ENCODE assay signal across 27 mouse cellular contexts in the genomic region with DNA sequence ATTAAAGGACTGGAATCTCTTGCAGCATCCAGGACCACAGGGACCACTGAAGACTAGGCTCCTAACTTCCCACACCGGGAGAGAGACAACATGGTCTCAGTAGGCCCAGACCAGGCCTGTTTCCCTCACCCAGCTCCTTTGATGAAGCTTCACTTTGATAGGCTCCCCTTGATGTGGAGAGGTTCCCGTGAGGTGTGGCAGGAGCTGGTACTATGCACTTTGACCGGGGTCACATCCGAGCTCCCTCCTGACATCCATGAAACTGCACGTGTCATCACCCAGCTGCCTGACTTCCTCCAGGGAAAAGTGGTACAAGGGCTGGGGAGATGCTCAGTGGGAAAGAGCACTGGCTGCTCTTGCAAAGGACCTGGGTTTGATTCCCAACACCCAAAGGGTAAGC. TPM values are rescaled to one million over a fixed set of nuclear protein-coding genes. Genes with fewer than 3 reads are reported as not detected.
DNase-seq lines count a peak whose midpoint lies in the region; ATAC-seq and TF ChIP-seq lines count a peak whose summit lies in the region.
"Had no signal": no experiment of that assay in that cellular context is flagged by ENCODE, and none has a peak within 500 bp of the region (broad histone marks: within the 10 kb centered on the region; RNA-seq: fewer than 3 reads in every experiment).

No protein-coding gene starts in this region.

- 87% methylated on average over 5 of the region's 5 CpGs for whole genome bisulfite sequencing in heart, embryonic 10.5 days
- WGBS in midbrain, embryonic 10.5 days = 91% methylated on average over 5 of the region's 5 CpGs
- 95% methylated on average over 5 of the region's 5 CpGs for WGBS in midbrain, embryonic 14.5 days

- peaks cover 65% of the 10 kb centered on the region for H3K36me3 ChIP-seq in heart, embryonic 10.5 days
- peaks cover 69% of the 10 kb centered on the region for H3K36me3 ChIP-seq in midbrain, embryonic 10.5 days
- H3K36me3 ChIP-seq in midbrain, embryonic 14.5 days (ENCODE audit: control insufficient read depth, insufficient read depth, low read length) = no peaks in the 10 kb centered on the region

- H3K27ac ChIP-seq in heart, embryonic 10.5 days = no peak overlapping the region; the same call in 1 of the 2 replicates
- H3K27ac ChIP-seq in left cerebral cortex, adult 2 months = peak overlapping the region; percentile 28
- peak overlapping the region; percentile 82; the same call in 1 of the 2 replicates for H3K27ac ChIP-seq in midbrain, embryonic 10.5 days (replicated peaks)
- H3K27ac ChIP-seq in midbrain, embryonic 14.5 days (replicated peaks; ENCODE audit: low read depth, low read length) = no peak overlapping the region
- H3K27ac ChIP-seq: embryonic facial prominence, embryonic 12.5 days; forebrain, embryonic 12.5 days; limb, embryonic 13.5 days; neural tube, embryonic 15.5 days; stomach, postnatal 0 days had no signal

- no peak for TF ChIP-seq CTCF in left cerebral cortex, adult 2 months (IDR thresholded peaks at IDR 0.05)

- no peaks in the 10 kb centered on the region for H3K9me3 ChIP-seq in heart, embryonic 10.5 days
- no peaks in the 10 kb centered on the region for H3K9me3 ChIP-seq in midbrain, embryonic 10.5 days (replicated peaks)
- H3K9me3 ChIP-seq in midbrain, embryonic 14.5 days (ENCODE audit: control insufficient read depth, low read length) = no peaks in the 10 kb centered on the region
- H3K9me3 ChIP-seq: embryonic facial prominence, embryonic 12.5 days; forebrain, embryonic 12.5 days; G1E; limb, embryonic 13.5 days; neural tube, embryonic 15.5 days had no signal

- H3K4me2 ChIP-seq in midbrain, embryonic 14.5 days (ENCODE audit: low read length) = no peak overlapping the region
- H3K4me2 ChIP-seq: embryonic facial prominence, embryonic 12.5 days; forebrain, embryonic 12.5 days; limb, embryonic 13.5 days; midbrain, embryonic 11.5 days; neural tube, embryonic 15.5 days had no signal

- no peaks in the 10 kb centered on the region for H3K27me3 ChIP-seq in heart, embryonic 10.5 days (ENCODE audit: insufficient read depth, poor library complexity, severe bottlenecking)
- no peaks in the 10 kb centered on the region for H3K27me3 ChIP-seq in midbrain, embryonic 10.5 days (ENCODE audit: low read depth, poor library complexity, severe bottlenecking)
- H3K27me3 ChIP-seq in midbrain, embryonic 14.5 days (ENCODE audit: control insufficient read depth, insufficient read depth, low read length) = no peaks in the 10 kb centered on the region
- H3K27me3 ChIP-seq: CH12.LX; embryonic facial prominence, embryonic 12.5 days; forebrain, embryonic 12.5 days; limb, embryonic 13.5 days; neural tube, embryonic 15.5 days had no signal

- no peak for ATAC-seq in midbrain, embryonic 14.5 days (ENCODE audit: low FRiP score, low TSS enrichment)
- ATAC-seq: activated CD4-positive, CD25-positive, alpha-beta regulatory T cell, adult 4 months had no signal

- peak; percentile 70 for DNase-seq in heart, embryonic 10.5 days (ENCODE audit: low spot score)
- no peak for DNase-seq in heart, postnatal 25 days (ENCODE audit: low spot score)
- no peak for DNase-seq in left cerebral cortex, adult 2 months (ENCODE audit: extremely low spot score in 1 of 2, low spot score in 2 of 2)
- DNase-seq in left cerebral cortex, postnatal 4 days = no peak
- DNase-seq in midbrain, embryonic 10.5 days (ENCODE audit: low spot score) = no peak
- DNase-seq in midbrain, embryonic 14.5 days = no peak
- DNase-seq in Muller cell, postnatal 12 days (ENCODE audit: inconsistent ontology term) = no peak
- DNase-seq: adrenal gland, adult 8-10 months; B cell, adult 2 months; cerebellum, adult 18-20 months; cerebellum, postnatal 14 days; kidney, adult 18-20 months; kidney, postnatal 10 days; lung, adult 18-20 months; lung, postnatal 14 days had no signal

- no peak overlapping the region for H3K4me3 ChIP-seq in heart, embryonic 10.5 days
- no peak overlapping the region for H3K4me3 ChIP-seq in left cerebral cortex, adult 2 months
- no peak overlapping the region for H3K4me3 ChIP-seq in midbrain, embryonic 10.5 days
- no peak overlapping the region for H3K4me3 ChIP-seq in midbrain, embryonic 14.5 days (replicated peaks; ENCODE audit: low read depth, low read length)
- H3K4me3 ChIP-seq: embryonic facial prominence, embryonic 12.5 days; forebrain, embryonic 12.5 days; limb, embryonic 13.5 days; neural tube, embryonic 15.5 days had no signal

- no peak overlapping the region for H3K9ac ChIP-seq in midbrain, embryonic 14.5 days (replicated peaks; ENCODE audit: low read length)
- H3K9ac ChIP-seq: embryonic facial prominence, embryonic 12.5 days; limb, embryonic 13.5 days; neural tube, embryonic 15.5 days had no signal

- peaks cover 21% of the 10 kb centered on the region for H3K4me1 ChIP-seq in heart, embryonic 10.5 days
- H3K4me1 ChIP-seq in midbrain, embryonic 10.5 days = peaks cover 21% of the 10 kb centered on the region
- H3K4me1 ChIP-seq in midbrain, embryonic 14.5 days (ENCODE audit: control insufficient read depth, insufficient read depth, low read length) = 0 out of 2 replicates have a peak, but pooled peaks cover 2% of the 10 kb centered on the region

- intact Hi-C loops in heart, postnatal 25 days (cut with DNase I) = no loop called here
- intact Hi-C loops in left cerebral cortex, adult 2 months (cut with DNase I) = no loop called here
- intact Hi-C loops in left cerebral cortex, postnatal 4 days (cut with DNase I) = no loop called here

RNA-seq across cellular contexts. Expression of gene Plekho2, which starts 16.8 kb away (rescaled TPM):
- polyA plus RNA-seq in heart, embryonic 10.5 days (2016; fragmentation: Nextera tagmentation; extraction: Ambion mirVana) = 12.8 and 14.2 TPM in 2 replicates
- total RNA-seq in heart, postnatal 25 days (2021) = 10 to 100 TPM; 12.9 to 13.2 TPM
- total RNA-seq in left cerebral cortex, adult 2 months (2021) = 10 to 100 TPM; 13.3 to 15.1 TPM
- 1 to 10 TPM; 6.1 to 7.0 TPM for total RNA-seq in left cerebral cortex, postnatal 4 days (2021)
- 13.4 and 13.9 TPM in 2 replicates for polyA plus RNA-seq in midbrain, embryonic 10.5 days (2016; fragmentation: Nextera tagmentation; extraction: Ambion mirVana)
- polyA plus RNA-seq in midbrain, embryonic 14.5 days (2014; fragmentation: Nextera tagmentation; extraction: Ambion mirVana) = 2.9 and 4.6 TPM in 2 replicates

RNA-seq across cellular contexts. Expression of gene Pif1, which starts 23.9 kb away (rescaled TPM):
- 16.7 and 17.7 TPM in 2 replicates for polyA plus RNA-seq in heart, embryonic 10.5 days (2016; fragmentation: Nextera tagmentation; extraction: Ambion mirVana)
- total RNA-seq in heart, postnatal 25 days (2021) = not detected
- under 1 TPM; 0.20 to 0.28 TPM for total RNA-seq in left cerebral cortex, adult 2 months (2021)
- 1 to 10 TPM; 1.7 to 1.9 TPM for total RNA-seq in left cerebral cortex, postnatal 4 days (2021)
- 27.8 and 29.3 TPM in 2 replicates for polyA plus RNA-seq in midbrain, embryonic 10.5 days (2016; fragmentation: Nextera tagmentation; extraction: Ambion mirVana)
- polyA plus RNA-seq in midbrain, embryonic 14.5 days (2014; fragmentation: Nextera tagmentation; extraction: Ambion mirVana) = 1.5 and 2.6 TPM in 2 replicates
- total RNA-seq: gastrocnemius, adult 18-20 months had no signal

RNA-seq across cellular contexts. Expression of gene Ankdd1a, which starts 43.1 kb away (rescaled TPM):
- polyA plus RNA-seq in heart, embryonic 10.5 days (2016; fragmentation: Nextera tagmentation; extraction: Ambion mirVana) = not detected in 2 replicates
- not detected for total RNA-seq in heart, postnatal 25 days (2021)
- total RNA-seq in left cerebral cortex, adult 2 months (2021) = 1 to 10 TPM; 2.7 to 3.5 TPM
- total RNA-seq in left cerebral cortex, postnatal 4 days (2021) = 1 to 10 TPM; 1.3 to 2.1 TPM
- polyA plus RNA-seq in midbrain, embryonic 10.5 days (2016; fragmentation: Nextera tagmentation; extraction: Ambion mirVana) = 0.10 TPM in 1 of 2 replicates, not detected in the other
- 0.55 and 1.00 TPM in 2 replicates for polyA plus RNA-seq in midbrain, embryonic 14.5 days (2014; fragmentation: Nextera tagmentation; extraction: Ambion mirVana)
- total RNA-seq: CH12.LX; gastrocnemius, adult 18-20 months; hematopoietic stem cell, adult 5-6 weeks had no signal
- polyA plus RNA-seq: embryonic facial prominence, embryonic 12.5 days; G1E; heart, embryonic 14.5 days; limb, embryonic 13.5 days; midbrain, embryonic 11.5 days had no signal

Comparison
In these comparisons a context has a peak if more than half of its experiments do, and no peak if none do; other contexts are left out.
1. H3K27ac ChIP-seq: peak in left cerebral cortex, adult 2 months (single experiment) and midbrain, embryonic 10.5 days (single experiment); none in heart, embryonic 10.5 days (single experiment) and midbrain, embryonic 14.5 days (single experiment).